Mouse (Mus musculus): ENCODE measurements at regions not wholly inside any gene's neighbourhood (a gene's known extent, or its start where the extent isn't known, plus 50 kb on each side); places are given as distances from the start of the nearest gene placed in this dataset.

DNA sequence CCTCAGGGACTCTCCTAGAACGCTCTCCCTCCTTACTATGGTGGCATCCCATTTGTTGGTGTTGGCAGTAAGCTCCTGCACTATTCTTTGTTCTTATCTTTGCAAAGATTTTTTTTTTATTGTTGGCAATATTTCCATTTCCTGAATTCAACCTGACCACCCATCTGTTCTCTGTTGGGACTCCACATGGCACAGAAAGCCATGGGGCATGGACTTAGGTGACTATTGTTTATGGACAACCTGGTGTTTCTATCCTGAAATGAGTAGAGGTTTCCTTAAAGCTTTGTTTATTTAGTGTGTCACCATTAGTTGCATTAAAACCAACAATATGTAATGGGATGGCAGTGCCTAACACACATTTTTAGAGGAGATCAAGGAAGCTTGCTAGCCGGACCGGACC is 112.6 kb upstream of the Arg1 start:
- H3K27me3 ChIP-seq (ENCODE audit: control insufficient read depth, insufficient read depth, low read length) = no peaks in the 10 kb centered on the region
- WGBS = 97% methylated on average over 3 of the region's 3 CpGs
- no peak for ATAC-seq (replicated peaks; ENCODE audit: low FRiP score)

DNA sequence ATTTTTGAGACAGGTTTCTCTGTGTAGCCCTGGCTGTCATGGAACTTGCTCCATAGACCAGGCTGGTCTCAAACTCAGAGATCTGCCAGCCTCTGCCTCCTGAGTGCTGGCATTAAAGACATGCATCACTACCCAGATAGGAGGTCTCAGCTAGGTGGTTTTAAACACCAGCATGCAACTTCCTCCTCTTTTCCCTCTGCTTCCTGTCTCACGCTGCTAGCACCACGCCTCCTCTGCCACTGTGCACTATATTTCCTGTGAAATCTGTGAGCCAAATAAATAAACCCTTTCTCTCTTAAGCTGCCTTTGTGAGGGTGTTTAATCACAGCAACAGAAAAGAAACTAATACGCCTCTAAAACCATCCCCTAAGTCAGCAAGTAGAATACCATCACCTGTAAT is 109.6 kb upstream of the Arg1 start:
- Histone ChIP-seq H3K4me2 (ENCODE audit: low read depth, low read length, severe bottlenecking) (no peak overlapping the region), H3K27ac (ENCODE audit: low read depth, low read length) (no peak overlapping the region), H3K4me3 (ENCODE audit: low read depth, low read length) (no peak overlapping the region), H3K4me1 (replicated peaks; ENCODE audit: control insufficient read depth, insufficient read depth, low read length) (no peaks in the 10 kb centered on the region), H3K36me3 (ENCODE audit: control insufficient read depth, insufficient read depth, low read length) (no peaks in the 10 kb centered on the region), H3K9me3 (ENCODE audit: control insufficient read depth, low read length) (no peaks in the 10 kb centered on the region), H3K9ac (ENCODE audit: low read length) (no peak overlapping the region), H3K27me3 (ENCODE audit: control insufficient read depth, insufficient read depth, low read length) (no peaks in the 10 kb centered on the region)
- WGBS = 85% methylated on average over 3 of the region's 3 CpGs
- ATAC-seq (replicated peaks; ENCODE audit: low FRiP score) = no peak
- DNase-seq (ENCODE audit: low spot score) = no peak

More for the DNA sequence above, 112.6 kb upstream of the Arg1 start:
- no peaks in the 10 kb centered on the region for H3K9me3 ChIP-seq (ENCODE audit: control insufficient read depth, low read length)
- H3K4me3 ChIP-seq (ENCODE audit: low read depth, low read length) = no peak overlapping the region
- no peaks in the 10 kb centered on the region for H3K36me3 ChIP-seq (ENCODE audit: control insufficient read depth, insufficient read depth, low read length)
- H3K9ac ChIP-seq (ENCODE audit: low read length) = no peak overlapping the region
- H3K4me1 ChIP-seq (replicated peaks; ENCODE audit: control insufficient read depth, insufficient read depth, low read length) = no peaks in the 10 kb centered on the region
- no peak for DNase-seq (ENCODE audit: low spot score)
- H3K27ac ChIP-seq (ENCODE audit: low read depth, low read length) = no peak overlapping the region
- no peak overlapping the region for H3K4me2 ChIP-seq (ENCODE audit: low read depth, low read length, severe bottlenecking)

DNA sequence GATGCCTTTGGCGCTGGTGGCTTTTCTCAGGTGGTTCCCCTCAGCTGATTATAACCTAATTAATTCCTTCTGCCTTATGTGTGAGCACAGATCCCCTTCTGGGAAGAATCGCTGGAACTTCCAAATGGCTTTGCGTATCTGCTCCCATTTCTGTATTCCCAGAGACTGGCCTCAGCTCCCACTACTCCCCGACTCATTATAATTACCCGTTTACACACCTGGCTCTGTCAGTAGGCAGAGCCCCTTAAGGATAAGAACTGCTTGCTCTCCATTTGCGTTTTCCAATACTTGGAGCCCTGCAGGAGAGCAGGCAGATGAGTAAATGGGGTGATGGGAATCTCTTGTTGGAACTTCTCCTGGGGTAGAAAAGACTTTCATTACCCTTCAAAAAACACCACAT is 108.1 kb upstream of the Arg1 start:
- Histone ChIP-seq H3K27ac (ENCODE audit: low read depth, low read length) (no peak overlapping the region), H3K27me3 (ENCODE audit: control insufficient read depth, insufficient read depth, low read length) (no peaks in the 10 kb centered on the region), H3K9me3 (ENCODE audit: control insufficient read depth, low read length) (no peaks in the 10 kb centered on the region), H3K9ac (ENCODE audit: low read length) (no peak overlapping the region), H3K4me1 (replicated peaks; ENCODE audit: control insufficient read depth, insufficient read depth, low read length) (no peaks in the 10 kb centered on the region), H3K36me3 (ENCODE audit: control insufficient read depth, insufficient read depth, low read length) (no peaks in the 10 kb centered on the region), H3K4me2 (ENCODE audit: low read depth, low read length, severe bottlenecking) (no peak overlapping the region), H3K4me3 (ENCODE audit: low read depth, low read length) (no peak overlapping the region)
- WGBS = 80% methylated on average over 6 of the region's 6 CpGs
- no peak for ATAC-seq (replicated peaks; ENCODE audit: low FRiP score)
- no peak for DNase-seq (ENCODE audit: low spot score)

DNA sequence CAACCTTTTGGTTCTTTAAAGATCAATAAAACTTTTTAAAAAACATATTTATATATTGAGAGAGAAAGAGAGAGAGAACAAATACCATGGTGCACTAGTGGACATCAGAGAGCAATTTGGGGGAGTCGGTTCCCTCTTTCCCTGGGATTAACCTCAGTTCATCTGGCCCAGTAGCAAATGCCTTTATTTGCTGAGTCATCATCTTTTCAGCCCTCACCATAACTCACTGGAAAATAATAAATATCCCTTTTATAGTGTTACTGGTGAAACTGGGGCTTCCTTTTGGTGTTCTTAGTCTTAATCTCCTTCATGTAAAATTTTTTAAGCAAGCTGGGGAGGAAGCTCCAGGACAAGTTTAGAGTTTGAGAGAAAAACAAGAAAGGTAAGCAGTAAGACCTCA is 105.3 kb upstream of the Arg1 start:
- H3K4me3 ChIP-seq (ENCODE audit: low read depth, low read length) = no peak overlapping the region
- H3K36me3 ChIP-seq (ENCODE audit: control insufficient read depth, insufficient read depth, low read length) = no peaks in the 10 kb centered on the region
- no peaks in the 10 kb centered on the region for H3K4me1 ChIP-seq (replicated peaks; ENCODE audit: control insufficient read depth, insufficient read depth, low read length)
- DNase-seq (ENCODE audit: low spot score) = no peak
- ATAC-seq (replicated peaks; ENCODE audit: low FRiP score) = no peak
- no peaks in the 10 kb centered on the region for H3K27me3 ChIP-seq (ENCODE audit: control insufficient read depth, insufficient read depth, low read length)
- no peak overlapping the region for H3K27ac ChIP-seq (ENCODE audit: low read depth, low read length)
- H3K9me3 ChIP-seq (ENCODE audit: control insufficient read depth, low read length) = no peaks in the 10 kb centered on the region; the same call in 1 of the 2 replicates
- H3K4me2 ChIP-seq (ENCODE audit: low read depth, low read length, severe bottlenecking) = no peak overlapping the region
- 91% methylated on average over 1 of the region's 1 CpGs for WGBS
- no peak overlapping the region for H3K9ac ChIP-seq (ENCODE audit: low read length)

DNA sequence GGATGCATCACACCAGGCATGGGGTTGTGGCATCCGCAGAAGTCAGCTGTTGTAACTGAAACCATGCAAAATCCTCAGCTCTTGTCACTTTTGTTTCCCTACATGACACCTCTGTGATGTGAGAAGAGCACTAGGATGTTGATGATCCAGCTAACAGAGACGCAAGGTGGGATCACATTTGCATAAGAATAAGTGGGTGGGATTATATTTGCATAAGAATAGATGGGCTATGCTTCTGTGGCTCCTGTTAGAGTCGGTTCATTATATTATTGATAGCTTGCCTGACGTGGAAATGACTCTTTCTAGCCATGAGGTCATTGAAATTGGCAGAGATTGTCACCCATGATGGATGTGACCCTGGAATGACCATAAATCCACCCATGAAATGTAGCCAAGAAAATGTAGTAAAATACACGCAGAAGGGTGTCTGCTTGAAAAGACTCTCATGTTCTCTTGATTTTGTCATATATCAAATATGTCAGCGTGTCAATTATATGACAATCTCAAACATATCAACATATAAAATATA is 102.2 kb upstream of the Arg1 start:
- no peak overlapping the region for H3K4me3 ChIP-seq (ENCODE audit: low read depth, low read length)
- 48% methylated on average over 6 of the region's 6 CpGs for WGBS
- no peak overlapping the region for H3K27ac ChIP-seq (ENCODE audit: low read depth, low read length)
- H3K27me3 ChIP-seq (ENCODE audit: control insufficient read depth, insufficient read depth, low read length) = no peaks in the 10 kb centered on the region
- H3K4me1 ChIP-seq (replicated peaks; ENCODE audit: control insufficient read depth, insufficient read depth, low read length) = no peaks in the 10 kb centered on the region
- H3K9ac ChIP-seq (ENCODE audit: low read length) = no peak overlapping the region
- H3K9me3 ChIP-seq (ENCODE audit: control insufficient read depth, low read length) = no peaks in the 10 kb centered on the region; the same call in 1 of the 2 replicates
- H3K36me3 ChIP-seq (ENCODE audit: control insufficient read depth, insufficient read depth, low read length) = no peaks in the 10 kb centered on the region
- no peak for ATAC-seq (replicated peaks; ENCODE audit: low FRiP score)
- DNase-seq (ENCODE audit: low spot score) = no peak
- no peak overlapping the region for H3K4me2 ChIP-seq (ENCODE audit: low read depth, low read length, severe bottlenecking)

DNA sequence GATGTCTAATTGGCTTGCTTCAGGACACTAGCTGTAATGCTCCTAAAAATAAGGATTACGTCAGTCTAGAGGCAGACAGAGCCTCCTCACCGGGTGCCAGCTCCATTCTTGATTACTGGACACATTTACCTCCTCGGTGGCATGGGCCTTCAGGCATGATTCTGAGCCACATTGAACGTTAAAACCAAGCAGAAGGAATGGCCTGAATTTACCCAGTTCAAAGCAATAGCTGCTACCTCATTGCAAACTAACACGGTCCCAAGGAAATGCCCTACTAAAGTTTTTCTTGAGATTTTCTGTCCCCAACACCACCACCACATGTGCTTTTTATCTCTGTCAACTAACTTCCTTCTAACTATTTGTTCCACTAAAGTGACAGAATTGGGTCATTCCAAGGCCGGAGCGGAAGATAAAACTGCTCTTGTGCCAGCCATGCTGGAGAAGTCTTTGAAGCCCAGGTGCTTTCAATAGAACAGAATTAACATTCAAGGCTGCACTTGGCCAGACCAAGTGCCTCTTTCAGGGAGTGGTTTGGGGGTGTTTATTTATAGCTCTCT is 96.4 kb upstream of the Arg1 start:
- H3K27ac ChIP-seq (ENCODE audit: low read depth, low read length) = peak overlapping the region; percentile 27; the same call in 1 of the 2 replicates

DNA sequence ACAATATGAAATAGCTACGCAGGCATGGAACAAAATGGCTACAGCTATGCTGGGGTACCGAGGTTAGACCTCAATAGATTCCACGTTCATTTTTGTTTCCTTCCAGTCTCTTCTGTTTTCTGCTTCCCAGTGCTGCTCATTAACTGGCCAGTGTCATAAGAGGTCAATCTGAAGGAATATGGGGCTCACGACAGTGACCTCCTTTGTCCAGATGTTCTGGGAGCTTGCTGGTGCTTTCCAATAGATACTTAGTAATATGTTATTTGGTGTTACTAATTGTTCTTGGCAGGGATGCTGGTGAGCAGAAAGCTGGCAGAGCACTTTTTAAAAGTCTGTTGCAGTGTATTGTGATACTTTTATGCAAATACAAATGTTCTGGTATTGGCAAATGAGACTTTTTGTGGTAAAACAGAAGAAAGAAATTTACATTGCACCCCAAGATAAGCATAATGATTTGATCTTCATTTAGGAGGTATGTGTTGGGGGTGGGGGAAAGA is 95.8 kb upstream of the Arg1 start:
- Histone ChIP-seq H3K4me2 (ENCODE audit: low read depth, low read length, severe bottlenecking) (no peak overlapping the region), H3K27me3 (ENCODE audit: control insufficient read depth, insufficient read depth, low read length) (no peaks in the 10 kb centered on the region), H3K27ac (ENCODE audit: low read depth, low read length) (no peak overlapping the region), H3K4me3 (ENCODE audit: low read depth, low read length) (no peak overlapping the region), H3K9me3 (ENCODE audit: control insufficient read depth, low read length) (no peaks in the 10 kb centered on the region; the same call in 1 of the 2 replicates), H3K9ac (ENCODE audit: low read length) (no peak overlapping the region), H3K36me3 (ENCODE audit: control insufficient read depth, insufficient read depth, low read length) (no peaks in the 10 kb centered on the region), H3K4me1 (replicated peaks; ENCODE audit: control insufficient read depth, insufficient read depth, low read length) (no peaks in the 10 kb centered on the region)
- ATAC-seq (replicated peaks; ENCODE audit: low FRiP score) = no peak
- DNase-seq (ENCODE audit: low spot score) = no peak
- WGBS = 75% methylated on average over 4 of the region's 4 CpGs

More for the DNA sequence above, 96.4 kb upstream of the Arg1 start:
- DNase-seq (ENCODE audit: low spot score) (no peak), ATAC-seq (replicated peaks; ENCODE audit: low FRiP score) (peak; percentile 86)
- H3K4me1 ChIP-seq (replicated peaks; ENCODE audit: control insufficient read depth, insufficient read depth, low read length) = no peaks in the 10 kb centered on the region
- no peak overlapping the region for H3K9ac ChIP-seq (ENCODE audit: low read length)
- H3K4me2 ChIP-seq (ENCODE audit: low read depth, low read length, severe bottlenecking) = no peak overlapping the region
- H3K4me3 ChIP-seq (ENCODE audit: low read depth, low read length) = no peak overlapping the region
- H3K27me3 ChIP-seq (ENCODE audit: control insufficient read depth, insufficient read depth, low read length) = no peaks in the 10 kb centered on the region
- no peaks in the 10 kb centered on the region; the same call in 1 of the 2 replicates for H3K9me3 ChIP-seq (ENCODE audit: control insufficient read depth, low read length)
- H3K36me3 ChIP-seq (ENCODE audit: control insufficient read depth, insufficient read depth, low read length) = no peaks in the 10 kb centered on the region
- WGBS = 54% methylated on average over 7 of the region's 7 CpGs

DNA sequence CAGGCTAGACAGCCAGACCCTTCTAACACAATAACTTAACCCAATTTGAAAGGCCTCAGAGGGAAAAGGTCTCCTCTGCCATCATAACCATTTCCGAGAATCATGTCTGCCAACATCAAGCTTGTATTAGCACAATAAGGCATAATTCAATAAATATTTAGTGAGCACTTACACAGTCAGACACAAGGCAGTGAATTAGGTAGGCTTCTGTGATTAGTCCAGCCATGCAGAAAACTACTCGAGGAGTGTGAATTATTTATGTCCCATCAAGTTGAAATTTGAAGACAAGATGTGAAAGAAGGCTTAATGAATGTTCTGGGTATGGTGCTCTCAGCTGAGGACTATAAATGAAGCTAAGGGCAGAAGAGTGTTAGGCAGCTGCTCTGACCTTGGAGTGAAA is 91.7 kb upstream of the Arg1 start:
- Histone ChIP-seq H3K4me3 (ENCODE audit: low read depth, low read length) (no peak overlapping the region), H3K27me3 (ENCODE audit: control insufficient read depth, insufficient read depth, low read length) (no peaks in the 10 kb centered on the region), H3K27ac (ENCODE audit: low read depth, low read length) (no peak overlapping the region), H3K4me2 (ENCODE audit: low read depth, low read length, severe bottlenecking) (no peak overlapping the region), H3K36me3 (ENCODE audit: control insufficient read depth, insufficient read depth, low read length) (no peaks in the 10 kb centered on the region), H3K9me3 (ENCODE audit: control insufficient read depth, low read length) (no peaks in the 10 kb centered on the region), H3K4me1 (replicated peaks; ENCODE audit: control insufficient read depth, insufficient read depth, low read length) (no peaks in the 10 kb centered on the region), H3K9ac (ENCODE audit: low read length) (no peak overlapping the region)
- DNase-seq (ENCODE audit: low spot score) = no peak
- WGBS = 58% methylated on average over 2 of the region's 2 CpGs
- ATAC-seq (replicated peaks; ENCODE audit: low FRiP score) = no peak

DNA sequence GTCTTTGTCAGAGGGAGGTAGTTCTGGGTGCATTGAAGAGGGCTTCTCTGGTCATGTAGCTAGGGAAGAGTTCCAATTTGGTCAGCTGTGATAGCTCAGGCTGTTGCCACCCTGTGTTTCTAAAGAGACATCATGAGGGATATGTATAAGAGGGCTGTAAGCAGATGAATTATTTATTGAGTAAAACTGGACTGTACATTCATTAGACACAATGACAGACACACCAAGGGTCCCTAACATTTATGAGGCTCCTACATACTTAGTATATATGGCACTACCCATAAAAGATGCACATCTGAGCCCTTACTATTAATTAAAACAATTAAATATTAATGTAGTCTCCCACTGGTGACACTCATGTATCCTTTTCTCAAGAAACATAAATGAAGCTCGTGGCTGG is 90.6 kb upstream of the Arg1 start:
- H3K36me3 ChIP-seq (ENCODE audit: control insufficient read depth, insufficient read depth, low read length) = no peaks in the 10 kb centered on the region
- 89% methylated on average over 1 of the region's 1 CpGs for WGBS
- ATAC-seq (replicated peaks; ENCODE audit: low FRiP score) (no peak), DNase-seq (ENCODE audit: low spot score) (no peak)
- H3K4me3 ChIP-seq (ENCODE audit: low read depth, low read length) = no peak overlapping the region
- H3K9ac ChIP-seq (ENCODE audit: low read length) = no peak overlapping the region
- no peak overlapping the region for H3K27ac ChIP-seq (ENCODE audit: low read depth, low read length)
- no peaks in the 10 kb centered on the region for H3K4me1 ChIP-seq (replicated peaks; ENCODE audit: control insufficient read depth, insufficient read depth, low read length)
- no peaks in the 10 kb centered on the region for H3K27me3 ChIP-seq (ENCODE audit: control insufficient read depth, insufficient read depth, low read length)
- H3K4me2 ChIP-seq (ENCODE audit: low read depth, low read length, severe bottlenecking) = no peak overlapping the region
- no peaks in the 10 kb centered on the region for H3K9me3 ChIP-seq (ENCODE audit: control insufficient read depth, low read length)
